Mouse (Mus musculus): ENCODE results near the gene Chd9.
"Not testable (repeated sequence)": the region's sequence is repeated elsewhere in the genome, so short reads cannot be mapped to it uniquely, and the experiment has no call there.

The Chd9 gene

GRCm38 (mm10) chr8:90873051-90873450 lies 44.9 kb downstream of the Chd9 start:
- no peak for DNase-seq

DNA sequence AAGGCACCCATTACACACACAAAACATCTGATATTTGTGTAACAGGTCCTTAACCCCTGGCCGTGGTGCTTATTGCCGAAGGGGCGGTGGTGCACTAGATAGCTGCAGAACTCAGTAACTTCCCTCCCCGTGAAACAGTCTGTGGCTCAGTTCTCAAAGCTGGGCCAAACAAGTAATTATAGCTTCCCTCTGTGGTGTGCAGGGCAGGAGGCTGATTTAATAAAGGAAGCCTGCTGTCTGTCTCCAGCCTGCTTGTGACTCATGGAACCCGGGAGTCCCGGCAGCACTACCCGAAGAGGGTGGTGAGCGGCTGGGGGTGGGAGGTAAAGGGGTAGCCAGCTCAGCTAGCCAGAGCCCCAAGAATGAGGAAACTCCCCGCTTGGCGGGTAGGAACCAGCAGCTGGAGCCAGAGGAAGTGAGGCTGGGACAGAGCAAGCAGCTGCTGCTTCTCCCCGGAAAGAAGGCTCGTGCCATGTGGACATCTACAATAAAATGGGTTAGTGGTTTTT lies 48.1 kb downstream of the Chd9 start:
- peak; percentile 48 for DNase-seq

DNA sequence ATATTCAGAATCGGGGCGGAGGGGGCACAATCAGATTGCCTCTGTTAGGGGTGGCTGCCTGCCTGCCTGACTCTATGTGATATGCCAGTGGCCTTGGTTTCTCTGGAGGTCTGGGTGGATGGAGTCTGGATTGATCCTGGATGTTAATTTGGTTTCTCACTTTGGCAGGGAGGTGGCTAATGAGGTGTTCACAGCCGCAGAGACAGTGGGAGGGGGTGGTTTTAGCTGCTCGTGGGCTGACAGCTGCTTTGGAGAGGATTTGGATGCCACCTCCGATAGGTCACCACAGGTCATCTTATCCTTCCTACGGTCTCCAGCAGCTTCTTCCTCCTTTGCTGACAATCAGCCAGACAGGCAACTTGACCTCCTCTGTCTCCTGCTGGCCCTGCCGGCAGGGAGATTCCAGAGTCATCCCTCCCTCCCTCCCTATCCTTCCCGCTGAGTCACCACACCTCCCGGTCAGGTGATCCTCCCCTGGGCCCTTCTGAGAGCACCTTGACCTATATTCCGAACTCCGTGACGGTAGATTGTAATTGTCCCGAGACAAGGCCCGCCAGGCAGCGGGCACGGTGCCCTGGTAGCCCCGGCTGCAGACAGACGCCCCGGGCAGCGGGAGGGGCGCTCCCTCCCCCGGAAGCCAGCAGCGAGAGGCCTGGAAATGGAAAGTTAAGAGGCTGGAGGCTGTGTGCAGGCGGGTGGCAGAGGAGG lies 48.7 kb downstream of the Chd9 start:
- peak; percentile 94 for DNase-seq

GRCm38 (mm10) chr8:90877430-90877975 lies 49.4 kb downstream of the Chd9 start:
- no peak for DNase-seq

GRCm38 (mm10) chr8:90878551-90878950 lies 50.4 kb downstream of the Chd9 start:
- DNase-seq: no peak

DNA sequence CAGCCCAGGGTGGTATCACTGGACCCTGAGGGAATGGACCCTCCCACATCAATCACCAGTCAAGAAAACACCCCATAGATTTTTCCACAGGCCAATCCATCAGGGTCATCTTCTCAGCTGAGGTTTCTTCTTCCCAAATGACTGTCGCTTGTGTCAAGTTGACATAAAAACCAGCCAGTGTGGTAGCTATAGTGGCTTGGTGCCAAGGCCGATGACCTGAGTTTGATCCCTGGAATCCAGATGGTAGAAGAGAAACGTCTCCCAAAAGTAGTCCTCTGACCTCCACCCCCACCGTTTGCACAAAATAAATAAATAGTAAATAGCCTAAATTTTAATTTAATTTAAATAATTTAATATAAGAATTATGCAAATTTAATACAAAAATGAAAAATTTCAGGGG lies 51.9 kb downstream of the Chd9 start:
- DNase-seq: no peak

DNA sequence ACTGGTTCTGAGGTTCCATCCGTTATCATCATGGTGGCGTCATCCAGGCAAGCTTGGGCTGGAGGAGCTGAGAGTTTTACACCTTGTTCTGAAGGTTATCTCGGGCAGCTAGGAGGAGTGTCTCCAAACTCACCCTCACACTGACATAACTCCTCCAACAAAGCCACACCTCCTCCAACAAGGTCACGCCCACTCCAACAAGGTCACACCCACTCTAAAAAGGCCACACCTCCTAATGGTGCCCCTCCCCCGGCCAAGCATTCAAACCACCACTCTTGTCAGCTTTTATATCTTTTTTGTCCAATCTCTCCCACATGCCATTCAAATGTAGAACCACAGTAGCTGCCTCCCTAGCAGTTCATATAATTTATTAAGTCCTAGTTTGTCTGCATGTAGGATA lies 53.0 kb downstream of the Chd9 start:
- DNase-seq: no peak

GRCm38 (mm10) chr8:90882088-90882691 lies 54.0 kb downstream of the Chd9 start:
- no peak for DNase-seq

DNA sequence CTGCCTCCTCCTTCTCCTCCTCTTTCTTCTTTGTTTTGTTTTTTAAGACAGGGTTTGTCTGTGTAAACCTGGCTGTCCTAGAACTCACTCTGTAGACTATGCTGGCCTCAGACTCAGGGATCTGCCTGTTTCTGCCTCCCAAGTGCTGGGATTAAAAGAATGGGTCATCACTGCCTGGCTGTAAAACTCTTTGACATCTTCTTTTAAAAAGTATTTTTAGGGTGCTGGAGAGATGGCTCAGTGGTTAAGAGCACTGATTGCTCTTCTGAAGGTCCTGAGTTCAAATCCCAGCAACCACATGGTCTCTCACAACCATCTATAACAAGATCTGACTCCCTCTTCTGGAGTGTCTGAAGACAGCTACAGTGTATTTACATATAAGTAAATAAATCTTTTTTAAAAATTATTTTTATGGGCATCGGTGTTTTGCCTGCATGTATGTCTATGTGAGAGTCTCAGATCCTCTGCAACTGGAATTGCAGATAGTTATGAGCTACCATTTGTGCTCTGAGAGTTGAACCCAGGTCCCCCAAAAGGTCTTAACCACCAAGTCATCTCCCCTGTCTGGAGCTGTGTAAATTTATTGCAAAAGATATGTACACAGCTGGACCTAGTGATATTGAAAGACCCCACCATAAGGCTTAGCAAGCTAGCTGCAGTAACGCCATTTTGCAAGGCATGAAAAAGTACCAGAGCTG lies 57.7 kb downstream of the Chd9 start:
- no peak for DNase-seq

DNA sequence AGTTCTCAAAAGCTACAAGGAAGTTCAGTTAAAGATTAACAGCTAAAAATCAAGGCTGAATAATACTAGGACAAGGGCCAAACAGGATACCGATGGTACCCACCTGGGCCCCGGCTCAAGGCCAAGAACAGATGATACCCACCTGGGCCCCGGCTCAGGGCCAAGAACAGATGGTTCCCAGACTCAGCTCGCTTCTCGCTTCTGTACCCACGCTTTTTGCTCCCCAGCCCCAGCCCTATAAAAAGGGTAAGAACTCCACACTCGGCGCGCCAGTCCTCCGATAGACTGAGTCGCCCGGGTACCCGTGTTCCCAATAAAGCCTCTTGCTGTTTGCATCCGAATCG lies 58.2 kb downstream of the Chd9 start:
- not testable (repeated sequence) for DNase-seq

- DNase-seq: not testable (repeated sequence)
These were observed 59.2 kb downstream of the Chd9 start for GRCm38 (mm10) chr8:90887328-90887727.

- no peak for DNase-seq
These were observed 63.9 kb downstream of the Chd9 start for GRCm38 (mm10) chr8:90891872-90892578.

DNA sequence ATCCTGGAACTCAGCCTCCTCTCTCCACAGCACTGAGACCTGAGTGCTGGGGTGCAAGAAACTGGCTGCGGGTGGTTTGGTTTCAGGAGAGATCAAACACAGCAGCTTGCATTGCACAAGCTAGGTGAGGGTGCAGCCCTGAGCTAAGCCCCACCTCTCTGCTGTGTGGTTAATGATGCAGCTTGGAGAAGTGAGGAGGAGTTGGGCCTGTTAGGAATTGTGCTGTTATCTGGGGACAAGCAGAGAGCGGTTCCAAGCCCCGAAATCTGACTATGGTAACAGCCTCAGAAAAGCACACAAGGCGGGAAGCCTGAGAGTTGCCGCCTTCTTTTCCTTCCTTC lies 64.4 kb downstream of the Chd9 start:
- no peak for DNase-seq

- no peak for DNase-seq
These were observed 66.2 kb downstream of the Chd9 start for GRCm38 (mm10) chr8:90894231-90894914.

- no peak for DNase-seq
These were observed 69.2 kb downstream of the Chd9 start for GRCm38 (mm10) chr8:90897343-90897742.

GRCm38 (mm10) chr8:90898578-90898977 lies 70.4 kb downstream of the Chd9 start:
- DNase-seq: no peak

DNA sequence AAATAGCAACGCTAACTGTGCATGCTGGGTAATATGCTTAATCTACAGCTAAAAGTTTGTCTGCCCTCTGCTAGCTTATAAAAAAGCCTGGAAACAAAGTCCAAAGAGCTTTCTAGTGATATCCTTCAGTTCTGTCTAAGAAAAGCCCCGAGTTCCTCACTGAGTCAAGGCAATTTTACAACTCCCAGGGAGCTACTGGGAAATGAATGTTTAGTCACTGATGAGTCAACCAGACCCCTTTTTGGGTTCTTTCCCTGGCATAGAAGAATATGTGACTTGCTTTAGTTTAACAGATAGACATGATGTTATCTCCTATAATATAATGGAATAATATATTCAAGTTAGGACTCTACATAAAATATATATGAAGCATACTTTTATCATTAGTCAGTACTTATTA lies 73.8 kb downstream of the Chd9 start:
- no peak for DNase-seq

GRCm38 (mm10) chr8:90904171-90904706 lies 76.1 kb downstream of the Chd9 start:
- no peak for DNase-seq

GRCm38 (mm10) chr8:90906922-90907321 lies 78.8 kb downstream of the Chd9 start:
- DNase-seq: no peak

GRCm38 (mm10) chr8:90907516-90907847 lies 79.3 kb downstream of the Chd9 start:
- DNase-seq: no peak

DNA sequence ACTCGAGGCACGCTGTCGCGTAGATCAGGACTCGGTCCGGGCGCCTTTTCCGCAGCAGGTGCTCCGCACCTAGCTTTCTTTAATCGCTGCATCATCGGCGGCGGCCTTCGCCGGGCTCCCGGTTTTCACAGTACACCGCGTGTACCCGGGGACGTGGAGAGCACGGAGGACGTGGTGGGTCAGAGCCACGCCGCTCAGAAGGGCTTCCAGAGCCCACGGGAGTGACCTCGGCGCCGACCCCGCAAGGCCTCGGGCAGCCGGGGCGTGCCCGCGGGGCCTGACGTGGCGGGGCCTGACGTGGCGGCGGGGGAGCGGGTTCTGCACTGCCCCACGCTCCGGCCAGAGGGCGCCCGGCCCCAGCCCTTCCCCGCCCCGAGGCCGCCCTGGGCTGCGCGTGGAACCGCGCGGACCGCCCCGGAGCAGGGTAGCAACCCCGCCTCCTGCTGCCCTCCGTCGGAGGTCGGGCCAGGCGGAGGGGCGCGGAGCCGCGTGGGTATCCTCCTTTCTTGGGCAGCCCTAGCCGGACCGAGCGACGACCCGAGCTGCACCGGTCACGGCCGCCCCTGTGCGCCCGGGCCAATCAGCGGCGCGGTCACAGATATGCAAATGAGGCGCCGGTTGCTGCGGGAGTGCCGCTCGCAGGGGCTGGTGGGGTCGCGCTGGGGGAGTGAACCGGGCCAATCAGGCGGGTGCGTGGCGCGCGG lies 79.8 kb downstream of the Chd9 start:
- DNase-seq: peak; percentile 98
